Mouse (Mus musculus): ENCODE measurements at regions not wholly inside any gene's neighbourhood (a gene's known extent, or its start where the extent isn't known, plus 50 kb on each side); places are given as distances from the start of the nearest gene placed in this dataset.
"Not testable (repeated sequence)": the region's sequence is repeated elsewhere in the genome, so short reads cannot be mapped to it uniquely, and the experiment has no call there.

GRCm38 (mm10) chr4:94367174-94367573 is 189.2 kb upstream of the Gm10306 start:
- Histone ChIP-seq H3K4me2 (replicated peaks) (no peak overlapping the region), H3K4me3 (no peak overlapping the region), H3K9me3 (replicated peaks) (no peaks in the 10 kb centered on the region), H3K9ac (no peak overlapping the region), H3K4me1 (no peaks in the 10 kb centered on the region), H3K27ac (no peak overlapping the region), H3K27me3 (no peaks in the 10 kb centered on the region), H3K36me3 (no peaks in the 10 kb centered on the region)
- no peak for ATAC-seq (ENCODE audit: low FRiP score)
- WGBS: 81% methylated on average over 3 of the region's 3 CpGs

GRCm38 (mm10) chr4:94370981-94371380 is 185.4 kb upstream of the Gm10306 start:
- no peak overlapping the region for H3K9ac ChIP-seq
- H3K36me3 ChIP-seq: no peaks in the 10 kb centered on the region
- no peak for ATAC-seq (ENCODE audit: low FRiP score)
- no peak overlapping the region for H3K4me2 ChIP-seq (replicated peaks)
- no peak overlapping the region for H3K4me3 ChIP-seq
- H3K4me1 ChIP-seq: no peaks in the 10 kb centered on the region
- H3K9me3 ChIP-seq (replicated peaks): no peaks in the 10 kb centered on the region
- 63% methylated on average over 6 of the region's 6 CpGs for WGBS
- H3K27ac ChIP-seq: no peak overlapping the region
- H3K27me3 ChIP-seq: no peaks in the 10 kb centered on the region

DNA sequence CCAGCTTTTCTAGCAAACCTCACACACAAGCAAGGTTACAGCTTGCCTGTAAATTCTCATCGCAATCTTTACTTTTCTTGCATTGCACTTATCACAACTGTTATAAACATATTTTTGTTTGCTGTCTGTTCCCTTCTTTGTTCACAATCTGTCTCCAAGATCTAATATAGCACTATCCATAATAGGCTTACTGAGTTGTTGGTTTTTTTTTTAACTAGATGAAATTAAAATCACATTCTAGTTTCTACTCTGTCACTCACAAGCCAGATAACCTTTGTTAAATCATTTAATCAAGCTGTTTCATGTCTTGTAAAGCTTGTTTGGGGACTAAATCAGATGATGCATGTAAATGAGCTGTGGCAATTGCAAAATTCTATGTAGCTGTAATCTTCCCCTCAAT is 180.1 kb upstream of the Gm10306 start:
- H3K4me2 ChIP-seq (replicated peaks): no peak overlapping the region
- WGBS: 93% methylated on average over 1 of the region's 1 CpGs
- no peaks in the 10 kb centered on the region for H3K4me1 ChIP-seq
- no peaks in the 10 kb centered on the region for H3K9me3 ChIP-seq (replicated peaks)
- no peak overlapping the region for H3K4me3 ChIP-seq
- H3K36me3 ChIP-seq: no peaks in the 10 kb centered on the region
- no peak overlapping the region for H3K9ac ChIP-seq
- H3K27ac ChIP-seq: no peak overlapping the region
- H3K27me3 ChIP-seq: no peaks in the 10 kb centered on the region
- no peak for ATAC-seq (ENCODE audit: low FRiP score)

- Histone ChIP-seq H3K27ac (no peak overlapping the region), H3K4me3 (no peak overlapping the region), H3K36me3 (no peaks in the 10 kb centered on the region), H3K4me1 (0 out of 2 replicates have a peak, but pooled peaks cover 3% of the 10 kb centered on the region), H3K9me3 (replicated peaks) (no peaks in the 10 kb centered on the region), H3K27me3 (no peaks in the 10 kb centered on the region), H3K4me2 (replicated peaks) (no peak overlapping the region), H3K9ac (no peak overlapping the region)
- WGBS: 49% methylated on average over 7 of the region's 7 CpGs
- no peak for ATAC-seq (ENCODE audit: low FRiP score)
These were observed 170.6 kb upstream of the Gm10306 start for GRCm38 (mm10) chr4:94385703-94386102.

- Histone ChIP-seq H3K27ac (no peak overlapping the region), H3K36me3 (no peaks in the 10 kb centered on the region), H3K9me3 (replicated peaks) (no peaks in the 10 kb centered on the region), H3K27me3 (no peaks in the 10 kb centered on the region), H3K4me3 (no peak overlapping the region), H3K9ac (no peak overlapping the region), H3K4me1 (0 out of 2 replicates have a peak, but pooled peaks cover 3% of the 10 kb centered on the region), H3K4me2 (replicated peaks) (no peak overlapping the region)
- ATAC-seq (ENCODE audit: low FRiP score): no peak
- WGBS: 59% methylated on average over 2 of the region's 2 CpGs
These were observed 168.0 kb upstream of the Gm10306 start for GRCm38 (mm10) chr4:94388317-94388716.

- WGBS: 83% methylated on average over 2 of the region's 2 CpGs
- no peaks in the 10 kb centered on the region for H3K4me1 ChIP-seq
- H3K4me3 ChIP-seq: no peak overlapping the region
- no peak overlapping the region for H3K27ac ChIP-seq
- H3K36me3 ChIP-seq: no peaks in the 10 kb centered on the region
- H3K9me3 ChIP-seq (replicated peaks): no peaks in the 10 kb centered on the region
- ATAC-seq (ENCODE audit: low FRiP score): no peak
- H3K27me3 ChIP-seq: no peaks in the 10 kb centered on the region
- no peak overlapping the region for H3K4me2 ChIP-seq (replicated peaks)
- no peak overlapping the region for H3K9ac ChIP-seq
These were observed 161.9 kb upstream of the Gm10306 start for GRCm38 (mm10) chr4:94394462-94394861.

GRCm38 (mm10) chr4:94397284-94397683 is 159.1 kb upstream of the Gm10306 start:
- H3K4me3 ChIP-seq: no peak overlapping the region
- no peaks in the 10 kb centered on the region for H3K27me3 ChIP-seq
- ATAC-seq (ENCODE audit: low FRiP score): no peak
- no peak overlapping the region for H3K9ac ChIP-seq
- H3K4me2 ChIP-seq (replicated peaks): no peak overlapping the region
- H3K4me1 ChIP-seq: no peaks in the 10 kb centered on the region
- 64% methylated on average over 2 of the region's 2 CpGs for WGBS
- no peak overlapping the region for H3K27ac ChIP-seq
- H3K36me3 ChIP-seq: no peaks in the 10 kb centered on the region
- no peaks in the 10 kb centered on the region for H3K9me3 ChIP-seq (replicated peaks)

GRCm38 (mm10) chr4:94406922-94407321 is 149.4 kb upstream of the Gm10306 start:
- H3K36me3 ChIP-seq: no peaks in the 10 kb centered on the region
- H3K4me2 ChIP-seq (replicated peaks): no peak overlapping the region
- 0 out of 2 replicates have a peak, but pooled peaks have one; percentile 43 for ATAC-seq (ENCODE audit: low FRiP score)
- H3K4me1 ChIP-seq: no peaks in the 10 kb centered on the region
- H3K9me3 ChIP-seq (replicated peaks): no peaks in the 10 kb centered on the region
- no peak overlapping the region for H3K9ac ChIP-seq
- no peak overlapping the region for H3K4me3 ChIP-seq
- H3K27ac ChIP-seq: no peak overlapping the region
- no peaks in the 10 kb centered on the region for H3K27me3 ChIP-seq
- 59% methylated on average over 1 of the region's 1 CpGs for whole genome bisulfite sequencing

DNA sequence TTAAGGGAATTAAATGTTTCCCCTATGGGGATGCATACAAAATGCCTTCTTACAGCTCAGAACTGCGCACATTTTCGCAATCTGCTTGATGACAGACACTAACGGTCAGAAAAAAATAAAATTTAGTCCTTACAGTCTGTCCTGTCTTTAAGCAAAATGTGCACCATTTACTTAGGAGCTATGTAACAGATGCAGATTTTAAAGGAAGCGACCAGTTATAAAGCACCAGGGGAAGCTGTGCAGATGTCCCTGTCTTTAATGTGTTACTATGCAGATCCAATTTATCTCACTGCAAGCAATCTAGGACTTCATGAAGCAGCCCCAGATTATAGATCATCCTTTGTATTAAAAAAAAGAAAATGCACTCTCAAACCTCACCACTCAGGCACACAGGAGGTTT is 148.8 kb upstream of the Gm10306 start:
- no peak for ATAC-seq (ENCODE audit: low FRiP score)
- Histone ChIP-seq H3K4me3 (no peak overlapping the region), H3K4me1 (no peaks in the 10 kb centered on the region), H3K36me3 (no peaks in the 10 kb centered on the region), H3K4me2 (replicated peaks) (no peak overlapping the region), H3K27ac (no peak overlapping the region), H3K9ac (no peak overlapping the region), H3K27me3 (no peaks in the 10 kb centered on the region), H3K9me3 (replicated peaks) (no peaks in the 10 kb centered on the region)
- WGBS: 75% methylated on average over 4 of the region's 4 CpGs

GRCm38 (mm10) chr4:94412661-94413060 is 143.7 kb upstream of the Gm10306 start:
- no peak for ATAC-seq (ENCODE audit: low FRiP score)
- Histone ChIP-seq H3K27ac (no peak overlapping the region), H3K9me3 (replicated peaks) (no peaks in the 10 kb centered on the region), H3K27me3 (no peaks in the 10 kb centered on the region), H3K4me3 (no peak overlapping the region), H3K36me3 (no peaks in the 10 kb centered on the region), H3K4me1 (no peaks in the 10 kb centered on the region), H3K4me2 (replicated peaks) (no peak overlapping the region), H3K9ac (no peak overlapping the region)
- 76% methylated on average over 2 of the region's 2 CpGs for WGBS

DNA sequence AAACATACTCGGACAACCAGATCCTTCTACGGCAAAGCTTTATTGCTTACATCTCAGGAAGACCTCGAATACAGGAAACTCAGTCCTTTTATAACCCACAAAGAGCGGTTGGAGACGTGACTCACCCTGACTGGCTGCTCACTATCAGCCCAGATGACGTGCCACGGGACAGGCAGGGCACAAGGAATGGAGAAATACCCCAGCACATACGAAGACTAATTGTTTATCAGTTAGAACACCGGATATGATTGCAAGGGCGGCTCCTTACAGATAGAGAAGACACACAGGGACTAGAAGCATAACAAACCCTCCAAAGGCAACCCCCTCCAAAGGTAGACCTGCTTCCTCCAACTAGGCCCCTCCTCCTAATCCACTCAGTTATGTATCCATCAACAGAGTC is 130.8 kb upstream of the Gm10306 start:
- H3K4me3 ChIP-seq; H3K27me3 ChIP-seq; H3K9ac ChIP-seq; H3K27ac ChIP-seq; H3K4me1 ChIP-seq; H3K9me3 ChIP-seq (replicated peaks); ATAC-seq (ENCODE audit: low FRiP score); H3K4me2 ChIP-seq (replicated peaks); H3K36me3 ChIP-seq: not testable (repeated sequence)
- WGBS: 86% methylated on average over 10 of the region's 10 CpGs

DNA sequence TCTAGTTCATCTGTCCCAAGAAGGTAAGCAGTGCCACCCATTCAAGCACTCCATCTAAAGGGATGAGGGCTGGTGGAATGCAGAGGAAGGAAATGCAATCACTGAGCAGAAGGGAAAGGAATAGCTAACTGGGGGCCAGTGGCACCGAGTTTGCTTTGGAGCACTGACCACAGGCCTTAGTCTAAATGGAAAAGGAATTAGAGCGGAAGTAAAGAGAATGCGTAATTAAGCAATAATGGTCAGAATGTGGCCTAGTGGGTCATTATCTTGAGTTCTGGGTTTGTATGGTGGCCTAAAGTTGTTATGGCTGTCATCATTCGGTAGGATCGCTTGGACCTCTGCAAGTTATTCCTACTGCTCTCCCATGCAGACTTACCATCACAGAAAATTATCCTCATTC is 128.8 kb upstream of the Gm10306 start:
- Histone ChIP-seq H3K36me3 (no peaks in the 10 kb centered on the region), H3K27me3 (no peaks in the 10 kb centered on the region), H3K4me3 (no peak overlapping the region), H3K4me2 (replicated peaks) (no peak overlapping the region), H3K9ac (no peak overlapping the region), H3K4me1 (no peaks in the 10 kb centered on the region), H3K9me3 (replicated peaks) (peaks cover 6% of the 10 kb centered on the region; the same call in 1 of the 2 replicates), H3K27ac (no peak overlapping the region)
- WGBS: 96% methylated on average over 5 of the region's 5 CpGs
- ATAC-seq (ENCODE audit: low FRiP score): no peak

DNA sequence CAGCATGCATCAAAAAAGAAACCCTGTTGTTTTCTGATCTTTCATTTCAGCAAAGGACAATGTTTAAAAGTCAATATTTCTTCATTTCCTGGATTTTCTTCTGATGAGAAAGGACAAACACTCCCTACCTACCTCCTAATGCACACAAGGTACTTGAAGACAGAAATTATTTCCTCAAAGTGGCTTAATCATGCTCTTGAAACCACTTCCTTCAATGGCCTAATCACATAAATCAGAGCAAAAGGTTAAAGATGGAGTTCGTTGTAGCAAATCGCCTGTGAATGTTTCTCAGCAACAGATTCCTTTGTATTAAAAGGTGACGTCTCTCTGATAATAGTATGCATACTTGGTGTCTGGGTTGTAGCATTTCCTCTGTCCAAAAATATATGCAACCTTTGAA is 124.3 kb upstream of the Gm10306 start:
- Histone ChIP-seq H3K4me3 (no peak overlapping the region), H3K4me2 (replicated peaks) (no peak overlapping the region), H3K9ac (no peak overlapping the region), H3K27me3 (no peaks in the 10 kb centered on the region), H3K36me3 (no peaks in the 10 kb centered on the region), H3K4me1 (no peaks in the 10 kb centered on the region), H3K27ac (no peak overlapping the region), H3K9me3 (replicated peaks) (peaks cover 6% of the 10 kb centered on the region; the same call in 1 of the 2 replicates)
- WGBS: 82% methylated on average over 3 of the region's 3 CpGs
- ATAC-seq (ENCODE audit: low FRiP score): no peak
